Mouse (Mus musculus) embryonic facial prominence, embryonic 14.5 days (tissue): ENCODE results near the gene Cdh1. TPM values are rescaled to one million over a fixed set of nuclear protein-coding genes. Genes with fewer than 3 reads are reported as not detected.
"Not testable (repeated sequence)": the region's sequence is repeated elsewhere in the genome, so short reads cannot be mapped to it uniquely, and the experiment has no call there.

Source experiments
- ATAC-seq: fragments of 200-750 bp; cut with Nextera tagmentation; 2 replicates; pipeline ENCODE4 v1.8.0; 2017; ENCODE audit warnings: low read depth, moderate number of reproducible peaks, moderate TSS enrichment
- DNase-seq: peaks from one replicate; pipeline ENCODE4 v3.0.0-alpha.2; 2015; ENCODE audit warnings: low spot score
- H3K27ac ChIP-seq: fragments of 300-500 bp; sonication (generic); replicated peaks from 2 replicates; pipeline ENCODE4 v1.5.1; 2014; ENCODE audit warnings: low read depth, mild to moderate bottlenecking, low read length, moderate library complexity
- H3K27me3 ChIP-seq: fragments of 300-500 bp; sonication (generic); replicated peaks from 2 replicates; pipeline ENCODE4 v1.6.1; 2014; ENCODE audit warnings: low read length; ENCODE audit not compliant: control insufficient read depth, insufficient read depth
- H3K36me3 ChIP-seq: fragments of 300-500 bp; sonication (generic); 2 replicates; pipeline ENCODE4 v1.6.1; 2014; ENCODE audit warnings: low read length, mixed read lengths; ENCODE audit not compliant: control insufficient read depth, insufficient read depth
- H3K4me1 ChIP-seq: fragments of 300-500 bp; sonication (generic); 2 replicates; pipeline ENCODE4 v1.6.1; 2014; ENCODE audit warnings: antibody characterized with exemption, low read length; ENCODE audit not compliant: control insufficient read depth, insufficient read depth
- H3K4me2 ChIP-seq: fragments of 300-500 bp; sonication (generic); 2 replicates; pipeline ENCODE4 v1.6.1; 2014; ENCODE audit warnings: low read depth, mild to moderate bottlenecking, low read length, moderate library complexity, mixed read lengths
- H3K4me3 ChIP-seq: fragments of 300-500 bp; sonication (generic); 2 replicates; pipeline ENCODE4 v1.5.1; 2014; ENCODE audit warnings: low read depth, mild to moderate bottlenecking, low read length
- H3K9ac ChIP-seq: fragments of 300-500 bp; sonication (generic); 2 replicates; pipeline ENCODE4 v1.6.1; 2014; ENCODE audit warnings: low read depth, mild to moderate bottlenecking, low read length, moderate library complexity, mixed read lengths
- H3K9me3 ChIP-seq: fragments of 300-500 bp; sonication (generic); 2 replicates; pipeline ENCODE4 v1.6.1; 2016; ENCODE audit warnings: low read length; ENCODE audit not compliant: control insufficient read depth
- WGBS: fragments of 180-500 bp; shearing (Covaris S2); extraction: QIAGEN DNeasy Blood & Tissue Kit; methylation state at CpG from one replicate; pipeline ENCODE4 v1.1.7; 2014; 5-methylcytosine and 5-hydroxymethylcytosine counted together
- polyA plus RNA-seq: library from polyadenylated mRNA; unstranded; fragments of >200 nt; fragmentation: Nextera tagmentation; extraction: Ambion mirVana; gene quantifications from 2 replicates; pipeline ENCODE4 v1.2.1, GENCODE M21; 2014

Gene Cdh1
- polyA plus RNA-seq, 1 experiment from 2014 or later, result 37.3 TPM

DNA sequence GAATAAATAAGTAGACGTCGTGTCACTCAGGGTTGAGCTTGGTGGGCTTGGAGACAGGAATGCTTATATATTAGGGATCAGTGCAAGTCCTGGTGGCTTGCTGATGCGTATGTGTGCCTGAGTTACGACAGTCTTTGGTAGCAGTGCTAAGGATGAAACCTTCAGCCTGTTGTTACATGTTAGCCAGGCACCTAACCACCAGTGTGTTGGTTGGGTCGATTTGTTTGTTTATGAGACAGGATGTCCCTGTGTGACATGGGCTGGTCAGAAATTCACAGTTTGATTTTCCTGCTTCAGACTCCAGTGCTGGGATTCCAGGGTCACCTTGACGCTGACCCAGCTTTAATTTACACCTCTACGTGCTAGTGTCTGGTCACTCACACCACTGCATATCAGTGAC is 2.5 kb downstream of the Cdh1 start:
- Histone ChIP-seq H3K4me1 (peaks cover 5% of the 10 kb centered on the region; the same call in 1 of the 2 replicates), H3K36me3 (no peaks in the 10 kb centered on the region), H3K27me3 (peaks cover 59% of the 10 kb centered on the region), H3K9me3 (no peaks in the 10 kb centered on the region), H3K27ac (no peak overlapping the region), H3K4me3 (no peak overlapping the region), H3K4me2 (no peak overlapping the region), H3K9ac (no peak overlapping the region)
- DNase-seq (no peak), ATAC-seq (no peak)
- 72% methylated on average over 7 of the region's 7 CpGs for WGBS

DNA sequence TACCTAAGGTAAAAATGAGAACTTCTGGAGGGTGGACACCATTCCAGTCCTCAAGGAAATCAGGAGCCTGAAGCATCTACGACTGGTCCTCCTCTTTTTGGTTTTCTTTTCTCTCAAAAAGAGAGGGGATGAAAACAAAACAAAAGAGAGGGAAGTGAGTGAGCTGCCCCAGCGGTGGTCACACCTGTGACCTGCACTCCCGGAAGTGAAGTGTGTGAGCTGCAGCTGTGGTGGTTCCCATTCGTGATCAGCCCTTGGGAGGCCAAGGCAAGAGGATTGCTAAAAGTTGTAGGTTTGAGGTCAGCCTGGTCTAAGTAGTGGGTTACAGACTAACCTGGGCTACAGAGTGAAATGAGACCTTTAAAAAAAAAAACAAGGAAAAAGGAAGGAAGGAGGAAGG is 3.0 kb downstream of the Cdh1 start:
- 45% methylated on average over 4 of the region's 4 CpGs for WGBS
- H3K27me3 ChIP-seq, result peaks cover 55% of the 10 kb centered on the region
- no peak for ATAC-seq
- no peaks in the 10 kb centered on the region for H3K36me3 ChIP-seq
- H3K4me3 ChIP-seq, result no peak overlapping the region
- no peak for DNase-seq
- no peak overlapping the region for H3K27ac ChIP-seq
- H3K4me1 ChIP-seq, result peaks cover 5% of the 10 kb centered on the region; the same call in 1 of the 2 replicates
- H3K4me2 ChIP-seq, result no peak overlapping the region
- H3K9me3 ChIP-seq, result no peaks in the 10 kb centered on the region
- H3K9ac ChIP-seq, result no peak overlapping the region

DNA sequence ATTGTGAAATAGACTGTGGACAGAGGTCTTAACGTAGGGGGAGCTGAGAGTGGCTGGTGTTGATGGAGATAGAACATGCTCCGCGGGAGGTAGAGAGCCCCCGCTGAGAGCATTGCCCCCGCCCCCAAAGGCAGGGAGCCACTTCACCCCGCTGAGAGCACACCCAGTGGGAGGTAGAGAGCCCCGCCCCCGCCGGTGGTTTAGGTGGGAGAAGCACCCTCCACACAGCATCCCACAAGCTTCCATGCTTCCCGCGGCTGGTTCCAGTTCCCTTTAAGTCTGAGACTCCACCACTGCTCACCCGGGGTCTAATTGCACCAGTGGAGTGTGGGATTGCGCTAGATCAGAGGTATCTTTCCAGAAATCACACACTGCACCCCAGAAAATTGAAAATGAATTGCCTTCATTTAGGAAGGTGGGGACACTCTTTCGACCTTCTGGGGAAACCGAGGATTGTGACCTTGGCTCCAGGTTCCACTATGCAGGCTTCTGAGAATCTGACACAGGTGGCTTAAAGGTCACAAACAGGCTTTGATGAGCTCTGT is 3.5 kb downstream of the Cdh1 start:
- no peak overlapping the region for H3K4me2 ChIP-seq
- no peak for DNase-seq
- H3K27ac ChIP-seq, result no peak overlapping the region
- peaks cover 49% of the 10 kb centered on the region for H3K27me3 ChIP-seq
- 30% methylated on average over 15 of the region's 15 CpGs for WGBS
- no peak overlapping the region for H3K9ac ChIP-seq
- no peaks in the 10 kb centered on the region for H3K9me3 ChIP-seq
- H3K4me1 ChIP-seq, result peaks cover 5% of the 10 kb centered on the region; the same call in 1 of the 2 replicates
- H3K4me3 ChIP-seq, result no peak overlapping the region
- no peaks in the 10 kb centered on the region for H3K36me3 ChIP-seq
- ATAC-seq, result no peak

GRCm38 (mm10) chr8:106607783-106608182 is 4.6 kb downstream of the Cdh1 start:
- 96% methylated on average over 2 of the region's 4 CpGs for WGBS
- not testable (repeated sequence) for H3K9me3 ChIP-seq, ATAC-seq, DNase-seq, H3K4me1 ChIP-seq, H3K27ac ChIP-seq, H3K9ac ChIP-seq, H3K4me2 ChIP-seq, H3K36me3 ChIP-seq, H3K4me3 ChIP-seq
- peaks cover 38% of the 10 kb centered on the region for H3K27me3 ChIP-seq

DNA sequence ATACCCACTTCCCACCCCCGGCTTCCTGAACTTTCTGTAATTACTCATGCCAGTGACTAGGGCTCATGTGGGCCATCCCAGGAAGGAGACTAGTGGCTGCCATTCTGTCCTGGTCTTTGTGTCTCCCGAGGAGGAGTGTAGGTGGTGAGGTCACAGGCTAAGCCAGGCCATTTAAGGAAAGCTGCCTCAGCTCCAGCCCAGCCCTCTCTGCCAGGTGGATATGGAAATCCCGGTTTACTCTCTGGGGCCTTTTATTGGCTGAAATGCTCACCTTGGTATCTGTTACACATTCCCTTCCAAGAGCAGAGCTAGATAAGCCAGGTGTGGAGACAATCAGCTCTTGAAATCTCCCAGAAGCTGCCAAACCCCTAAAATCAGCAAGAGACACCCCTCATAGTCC is 5.3 kb downstream of the Cdh1 start:
- Histone ChIP-seq H3K4me3 (no peak overlapping the region), H3K36me3 (no peaks in the 10 kb centered on the region), H3K27me3 (peaks cover 32% of the 10 kb centered on the region), H3K27ac (no peak overlapping the region), H3K9me3 (no peaks in the 10 kb centered on the region), H3K4me2 (no peak overlapping the region), H3K9ac (no peak overlapping the region), H3K4me1 (peaks cover 5% of the 10 kb centered on the region; the same call in 1 of the 2 replicates)
- WGBS, result 48% methylated on average over 3 of the region's 3 CpGs
- DNase-seq (peak; percentile 56), ATAC-seq (peak; percentile 27; the same call in 1 of the 2 replicates)

GRCm38 (mm10) chr8:106609076-106609903 is 6.1 kb downstream of the Cdh1 start:
- Histone ChIP-seq H3K9me3 (no peaks in the 10 kb centered on the region), H3K27me3 (peaks cover 23% of the 10 kb centered on the region), H3K9ac (no peak overlapping the region), H3K4me3 (no peak overlapping the region), H3K27ac (no peak overlapping the region), H3K4me1 (no peaks in the 10 kb centered on the region), H3K36me3 (no peaks in the 10 kb centered on the region), H3K4me2 (no peak overlapping the region)
- 68% methylated on average over 7 of the region's 7 CpGs for WGBS
- no peak for DNase-seq
- no peak for ATAC-seq

DNA sequence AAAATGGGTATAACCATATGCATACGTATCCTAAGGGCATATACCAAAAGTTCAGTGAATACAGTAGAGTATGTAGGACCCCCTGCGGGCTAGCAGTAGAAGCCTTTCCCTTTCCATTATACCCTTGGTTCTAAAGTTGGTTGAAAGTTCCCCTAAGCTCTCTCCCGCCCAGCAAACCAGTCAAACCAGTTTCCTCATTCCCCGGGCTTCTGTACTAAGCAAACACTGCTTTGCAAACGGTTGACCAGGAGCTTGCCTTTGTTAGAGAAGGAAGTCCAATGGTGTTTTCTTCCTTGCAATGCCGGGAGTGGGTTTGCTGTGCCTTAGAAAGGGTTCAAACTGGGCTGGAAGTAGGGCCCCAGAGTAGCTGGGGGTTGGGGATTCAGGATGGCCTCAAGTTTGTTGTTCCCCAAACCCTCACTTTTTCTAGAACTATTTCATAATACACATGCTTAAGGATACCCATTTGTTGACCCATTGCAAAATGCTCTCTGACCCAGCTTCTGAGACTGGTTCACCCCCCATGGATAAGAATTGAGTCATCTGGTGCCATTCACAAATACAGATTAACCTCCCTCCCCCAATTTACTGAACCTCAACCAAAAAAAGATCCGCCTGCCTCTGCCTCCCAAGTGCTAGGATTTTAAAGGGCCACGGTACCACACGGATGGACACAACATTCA is 7.9 kb downstream of the Cdh1 start:
- Histone ChIP-seq H3K4me3 (no peak overlapping the region), H3K27me3 (peaks cover 6% of the 10 kb centered on the region), H3K9ac (no peak overlapping the region), H3K4me2 (no peak overlapping the region), H3K4me1 (no peaks in the 10 kb centered on the region), H3K9me3 (no peaks in the 10 kb centered on the region), H3K36me3 (no peaks in the 10 kb centered on the region), H3K27ac (no peak overlapping the region)
- peak; percentile 80 for DNase-seq
- ATAC-seq, result 0 out of 2 replicates have a peak, but pooled peaks have one; percentile 46
- 57% methylated on average over 9 of the region's 9 CpGs for WGBS

DNA sequence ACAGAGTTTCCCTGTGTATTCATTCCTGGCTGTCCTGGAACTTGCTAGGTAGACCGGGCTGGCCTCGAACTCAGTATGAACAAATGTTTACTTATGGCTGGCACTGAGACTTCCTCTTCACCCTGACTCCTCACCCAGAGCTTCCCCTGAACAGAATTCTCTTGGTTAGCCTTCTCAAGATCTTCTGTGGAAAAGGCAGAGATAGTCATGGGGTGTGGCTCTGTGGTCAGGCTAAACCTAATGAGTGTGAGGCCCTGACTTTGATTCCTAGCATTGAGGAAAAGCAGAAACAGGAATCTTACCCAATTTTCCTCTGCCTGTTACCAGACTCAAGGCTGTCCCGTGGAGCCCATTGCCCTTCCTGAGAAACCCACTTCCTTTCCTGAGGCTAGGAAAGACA is 8.9 kb downstream of the Cdh1 start:
- Histone ChIP-seq H3K4me3 (no peak overlapping the region), H3K9ac (no peak overlapping the region), H3K27me3 (no peaks in the 10 kb centered on the region), H3K27ac (peak overlapping the region; percentile 40; the same call in 1 of the 2 replicates), H3K4me2 (no peak overlapping the region), H3K9me3 (no peaks in the 10 kb centered on the region), H3K36me3 (no peaks in the 10 kb centered on the region), H3K4me1 (peaks cover 5% of the 10 kb centered on the region; the same call in 1 of the 2 replicates)
- DNase-seq (no peak), ATAC-seq (no peak)
- WGBS, result 47% methylated on average over 3 of the region's 3 CpGs
